Mouse (Mus musculus): ENCODE measurements at regions not wholly inside any gene's neighbourhood (a gene's known extent, or its start where the extent isn't known, plus 50 kb on each side); places are given as distances from the start of the nearest gene placed in this dataset.
"Not testable (repeated sequence)": the region's sequence is repeated elsewhere in the genome, so short reads cannot be mapped to it uniquely, and the experiment has no call there.

- not testable (repeated sequence) for H3K27me3 ChIP-seq (ENCODE audit: control insufficient read depth, insufficient read depth, low read length); H3K27ac ChIP-seq (ENCODE audit: low read length); H3K9me3 ChIP-seq (replicated peaks; ENCODE audit: control insufficient read depth, low read length); H3K36me3 ChIP-seq (ENCODE audit: control insufficient read depth, insufficient read depth, low read length); H3K9ac ChIP-seq (ENCODE audit: low read length); ATAC-seq (ENCODE audit: insufficient read depth, low FRiP score); H3K4me2 ChIP-seq (ENCODE audit: low read depth, low read length); H3K4me3 ChIP-seq (replicated peaks; ENCODE audit: low read length); H3K4me1 ChIP-seq (ENCODE audit: control insufficient read depth, insufficient read depth, low read length)
- 82% methylated on average over 10 of the region's 10 CpGs for WGBS
Observed at GRCm38 (mm10) chrX:154717526-154717925, 138.4 kb upstream of the Samt2 start.

- Histone ChIP-seq H3K27me3 (ENCODE audit: control insufficient read depth, insufficient read depth, low read length) (no peaks in the 10 kb centered on the region), H3K4me3 (replicated peaks; ENCODE audit: low read length) (peak overlapping the region; percentile 17), H3K9me3 (replicated peaks; ENCODE audit: control insufficient read depth, low read length) (no peaks in the 10 kb centered on the region; the same call in 1 of the 2 replicates), H3K36me3 (ENCODE audit: control insufficient read depth, insufficient read depth, low read length) (no peaks in the 10 kb centered on the region), H3K9ac (ENCODE audit: low read length) (no peak overlapping the region), H3K4me1 (ENCODE audit: control insufficient read depth, insufficient read depth, low read length) (no peaks in the 10 kb centered on the region), H3K4me2 (ENCODE audit: low read depth, low read length) (peak overlapping the region; percentile 46), H3K27ac (ENCODE audit: low read length) (no peak overlapping the region)
- WGBS = 37% methylated on average over 25 of the region's 27 CpGs
- ATAC-seq (ENCODE audit: insufficient read depth, low FRiP score) = no peak
Observed at GRCm38 (mm10) chrX:154713641-154714255, 134.6 kb upstream of the Samt2 start.

- H3K27me3 ChIP-seq (ENCODE audit: control insufficient read depth, insufficient read depth, low read length); H3K9me3 ChIP-seq (replicated peaks; ENCODE audit: control insufficient read depth, low read length); H3K27ac ChIP-seq (ENCODE audit: low read length); H3K9ac ChIP-seq (ENCODE audit: low read length); H3K4me3 ChIP-seq (replicated peaks; ENCODE audit: low read length); H3K4me1 ChIP-seq (ENCODE audit: control insufficient read depth, insufficient read depth, low read length); H3K36me3 ChIP-seq (ENCODE audit: control insufficient read depth, insufficient read depth, low read length); H3K4me2 ChIP-seq (ENCODE audit: low read depth, low read length); ATAC-seq (ENCODE audit: insufficient read depth, low FRiP score): not testable (repeated sequence)
- 85% methylated on average over 8 of the region's 8 CpGs for WGBS
Observed at GRCm38 (mm10) chrX:154712576-154712975, 133.4 kb upstream of the Samt2 start.

GRCm38 (mm10) chrX:154670529-154670928 is 91.4 kb upstream of the Samt2 start:
- not testable (repeated sequence) for H3K27ac ChIP-seq (ENCODE audit: low read length); H3K36me3 ChIP-seq (ENCODE audit: control insufficient read depth, insufficient read depth, low read length); ATAC-seq (ENCODE audit: insufficient read depth, low FRiP score); H3K9ac ChIP-seq (ENCODE audit: low read length); H3K4me1 ChIP-seq (ENCODE audit: control insufficient read depth, insufficient read depth, low read length); H3K4me3 ChIP-seq (replicated peaks; ENCODE audit: low read length); H3K27me3 ChIP-seq (ENCODE audit: control insufficient read depth, insufficient read depth, low read length); H3K4me2 ChIP-seq (ENCODE audit: low read depth, low read length); H3K9me3 ChIP-seq (replicated peaks; ENCODE audit: control insufficient read depth, low read length)
- 76% methylated on average over 1 of the region's 2 CpGs for WGBS

Measured in stomach, embryonic 16.5 days (tissue).